Mouse (Mus musculus): ENCODE data around the gene Akna.

- TF ChIP-seq POLR2A (IDR thresholded peaks at IDR 0.05; ENCODE audit: low read depth, low read length) (no peak), CTCF (IDR thresholded peaks at IDR 0.05; ENCODE audit: borderline replicate concordance, insufficient read depth, low read length) (no peak)
These were observed 43.3 kb downstream of the Akna start for GRCm38 (mm10) chr4:63359861-63360260.
